Mouse (Mus musculus): ENCODE measurements around the gene Eef1akmt3. TPM values are rescaled to one million over a fixed set of nuclear protein-coding genes. Genes with fewer than 3 reads are reported as not detected.

Eef1akmt3 gene
- total RNA-seq (2012; rRNA removed), result 0.11 and 0.49 TPM in 2 replicates

DNA sequence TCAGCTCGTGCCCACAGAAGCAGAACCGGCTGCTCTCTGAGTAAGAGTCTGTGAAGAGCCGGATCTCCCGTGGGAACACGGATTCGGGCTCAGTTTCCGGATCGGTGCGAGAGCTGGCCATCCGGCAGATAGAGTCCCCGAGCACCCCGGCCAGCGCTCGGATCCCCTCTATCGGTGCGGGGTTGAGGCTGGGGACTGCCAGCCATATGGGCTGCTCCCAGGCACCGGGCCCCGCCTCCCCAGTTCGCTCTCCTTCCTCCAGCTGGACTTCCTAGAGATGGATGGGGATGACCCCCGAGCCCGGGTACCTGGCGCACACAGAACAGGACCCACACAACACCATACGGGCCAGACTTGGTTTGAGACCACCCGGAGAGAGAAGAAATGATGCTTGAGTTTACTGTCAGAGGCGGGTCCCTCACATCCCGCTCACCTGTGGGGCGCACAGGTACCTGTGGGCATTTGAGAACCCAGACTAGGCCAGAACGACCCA is at the start of gene Eef1akmt3, which contains the start of gene Mettl1:
TSS of gene Eef1akmt3 (minus strand) at position 240 of the 493 bp plus-strand sequence.
TSS of gene Mettl1 (plus strand) at position 141 of the 493 bp plus-strand sequence.
- TF ChIP-seq CHD2 (IDR thresholded peaks at IDR 0.05; ENCODE audit: low read depth, low read length) (no peak), ZC3H11A (IDR thresholded peaks at IDR 0.05; ENCODE audit: borderline replicate concordance, low read depth, low read length) (no peak)
- Histone ChIP-seq H3K9ac (ENCODE audit: insufficient read depth, low read depth, low read length, poor library complexity, severe bottlenecking) (peak within 1 kb of the TSS; percentile 95), H3K4me3 (ENCODE audit: insufficient read depth in 1 of 2, low read depth in 1 of 2, low read length in 2 of 2, poor library complexity in 1 of 2, severe bottlenecking in 1 of 2) (peak within 1 kb of the TSS; percentile 87 to 96), H3K27ac (ENCODE audit: insufficient read depth, low read depth, low read length, poor library complexity, severe bottlenecking) (peak within 1 kb of the TSS; percentile 84), H3K36me3 (ENCODE audit: control insufficient read depth, insufficient read depth, low read length, poor library complexity, severe bottlenecking) (peaks cover 19% of the 10 kb centered on the region), H3K9me3 (ENCODE audit: control insufficient read depth, insufficient read depth, low read depth, low read length) (no peaks in the 10 kb centered on the region), H3K4me1 (ENCODE audit: control insufficient read depth in 2 of 2, insufficient read depth in 2 of 2, low read length in 2 of 2, poor library complexity in 1 of 2) (peaks cover 3 to 18% of the 10 kb centered on the region in 2 experiments)
- in situ Hi-C loops (cut with MboI; ENCODE audit: low sequenced_read_pairs in 2 of 2, unreplicated experiment in 2 of 2), result no loop called here
- DNase-seq (ENCODE audit: low read depth, low spot score), result no peak

GRCm38 (mm10) chr10:127090560-127091411 is 49.5 kb upstream of the Eef1akmt3 start:
- Histone ChIP-seq H3K9me3 (ENCODE audit: control insufficient read depth, insufficient read depth, low read depth, low read length) (no peaks in the 10 kb centered on the region), H3K9ac (ENCODE audit: insufficient read depth, low read depth, low read length, poor library complexity, severe bottlenecking) (no peak overlapping the region), H3K36me3 (ENCODE audit: control insufficient read depth, insufficient read depth, low read length, poor library complexity, severe bottlenecking) (no peaks in the 10 kb centered on the region), H3K4me1 (ENCODE audit: control insufficient read depth in 2 of 2, insufficient read depth in 2 of 2, low read length in 2 of 2, poor library complexity in 1 of 2) (peaks cover 0 to 13% of the 10 kb centered on the region in 2 experiments; a peak in 2 of 4 replicates), H3K4me3 (ENCODE audit: insufficient read depth in 1 of 2, low read depth in 1 of 2, low read length in 2 of 2, poor library complexity in 1 of 2, severe bottlenecking in 1 of 2) (peak overlapping the region; percentile 32 to 55; a peak in 2 of 4 replicates), H3K27ac (ENCODE audit: insufficient read depth, low read depth, low read length, poor library complexity, severe bottlenecking) (no peak overlapping the region)
- in situ Hi-C loops (cut with MboI; ENCODE audit: low sequenced_read_pairs in 2 of 2, unreplicated experiment in 2 of 2), result no loop called here
- no peak for DNase-seq (ENCODE audit: low read depth, low spot score)
- TF ChIP-seq MAFK (IDR thresholded peaks at IDR 0.05; ENCODE audit: insufficient read depth, low read depth, low read length) (no peak), ZC3H11A (IDR thresholded peaks at IDR 0.05; ENCODE audit: borderline replicate concordance, low read depth, low read length) (no peak), ZNF384 (IDR thresholded peaks at IDR 0.05; ENCODE audit: low read depth, low read length) (no peak), HCFC1 (IDR thresholded peaks at IDR 0.05; ENCODE audit: borderline replicate concordance, insufficient read depth, low read length) (no peak), CHD2 (IDR thresholded peaks at IDR 0.05; ENCODE audit: low read depth, low read length) (no peak)

DNA sequence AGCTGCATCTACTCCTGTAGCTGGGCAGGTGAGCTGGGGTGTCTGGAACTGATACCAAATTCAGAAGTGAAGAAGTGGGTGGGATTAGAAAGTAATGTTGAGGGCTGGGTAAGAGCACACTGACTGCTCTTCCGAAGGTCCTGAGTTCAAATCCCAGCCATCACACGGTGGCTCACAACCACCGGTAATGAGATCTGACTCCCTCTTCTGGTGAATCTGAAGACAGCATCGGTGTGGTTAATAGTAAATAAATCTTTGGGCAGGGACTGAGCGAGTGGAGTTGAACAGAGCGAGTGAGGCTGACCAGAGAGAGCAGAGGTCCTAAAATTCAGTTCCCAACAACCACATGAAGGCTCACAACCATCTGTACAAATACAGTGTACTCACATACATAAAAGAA is 44.3 kb upstream of the Eef1akmt3 start:
- in situ Hi-C loops (cut with MboI; ENCODE audit: low sequenced_read_pairs in 2 of 2, unreplicated experiment in 2 of 2), result no loop called here
- Histone ChIP-seq H3K4me1 (ENCODE audit: control insufficient read depth in 2 of 2, insufficient read depth in 2 of 2, low read length in 2 of 2, poor library complexity in 1 of 2) (peaks cover 0 to 7% of the 10 kb centered on the region in 2 experiments; a peak in 1 of 4 replicates), H3K4me3 (ENCODE audit: insufficient read depth in 1 of 2, low read depth in 1 of 2, low read length in 2 of 2, poor library complexity in 1 of 2, severe bottlenecking in 1 of 2) (no peak overlapping the region), H3K27ac (ENCODE audit: insufficient read depth, low read depth, low read length, poor library complexity, severe bottlenecking) (no peak overlapping the region), H3K36me3 (ENCODE audit: control insufficient read depth, insufficient read depth, low read length, poor library complexity, severe bottlenecking) (no peaks in the 10 kb centered on the region), H3K9me3 (ENCODE audit: control insufficient read depth, insufficient read depth, low read depth, low read length) (no peaks in the 10 kb centered on the region), H3K9ac (ENCODE audit: insufficient read depth, low read depth, low read length, poor library complexity, severe bottlenecking) (no peak overlapping the region)
- TF ChIP-seq MAFK (IDR thresholded peaks at IDR 0.05; ENCODE audit: insufficient read depth, low read depth, low read length), result no peak
- no peak for TF ChIP-seq CHD2 (IDR thresholded peaks at IDR 0.05; ENCODE audit: low read depth, low read length)
- no peak for TF ChIP-seq ZNF384 (IDR thresholded peaks at IDR 0.05; ENCODE audit: low read depth, low read length)
- no peak for TF ChIP-seq ZC3H11A (IDR thresholded peaks at IDR 0.05; ENCODE audit: borderline replicate concordance, low read depth, low read length)
- TF ChIP-seq HCFC1 (IDR thresholded peaks at IDR 0.05; ENCODE audit: borderline replicate concordance, insufficient read depth, low read length), result no peak
- DNase-seq (ENCODE audit: low read depth, low spot score), result no peak

DNA sequence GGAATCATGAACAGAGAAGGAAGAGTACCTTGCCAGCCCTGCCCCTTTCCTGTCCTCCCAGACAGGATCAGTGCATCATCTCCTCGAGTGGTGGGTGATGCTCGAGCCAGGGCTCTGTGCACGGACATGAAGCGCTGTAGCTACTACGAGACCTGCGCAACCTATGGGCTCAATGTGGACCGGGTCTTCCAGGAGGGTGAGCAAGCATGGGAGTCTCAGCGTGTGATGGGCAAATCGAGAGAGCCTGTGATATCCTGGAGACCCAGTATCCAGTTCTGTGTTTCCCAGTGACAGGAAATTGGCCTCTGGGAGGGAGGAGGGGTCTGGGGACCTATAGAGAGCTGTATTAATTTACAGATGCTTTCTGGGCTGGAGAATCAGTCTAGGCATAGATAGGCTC is 43.7 kb upstream of the Eef1akmt3 start:
- in situ Hi-C loops (cut with MboI; ENCODE audit: low sequenced_read_pairs in 2 of 2, unreplicated experiment in 2 of 2), result no loop called here

More for the DNA sequence above, 43.7 kb upstream of the Eef1akmt3 start:
- DNase-seq (ENCODE audit: low read depth, low spot score), result no peak
- no peaks in the 10 kb centered on the region for H3K36me3 ChIP-seq (ENCODE audit: control insufficient read depth, insufficient read depth, low read length, poor library complexity, severe bottlenecking)
- H3K4me3 ChIP-seq (ENCODE audit: insufficient read depth in 1 of 2, low read depth in 1 of 2, low read length in 2 of 2, poor library complexity in 1 of 2, severe bottlenecking in 1 of 2), result no peak overlapping the region
- no peaks in the 10 kb centered on the region for H3K9me3 ChIP-seq (ENCODE audit: control insufficient read depth, insufficient read depth, low read depth, low read length)
- H3K4me1 ChIP-seq (ENCODE audit: control insufficient read depth in 2 of 2, insufficient read depth in 2 of 2, low read length in 2 of 2, poor library complexity in 1 of 2), result peaks cover 0 to 9% of the 10 kb centered on the region in 2 experiments; a peak in 1 of 4 replicates
- TF ChIP-seq ZC3H11A (IDR thresholded peaks at IDR 0.05; ENCODE audit: borderline replicate concordance, low read depth, low read length) (no peak), MAFK (IDR thresholded peaks at IDR 0.05; ENCODE audit: insufficient read depth, low read depth, low read length) (no peak), HCFC1 (IDR thresholded peaks at IDR 0.05; ENCODE audit: borderline replicate concordance, insufficient read depth, low read length) (no peak), ZNF384 (IDR thresholded peaks at IDR 0.05; ENCODE audit: low read depth, low read length) (no peak)
- no peak overlapping the region for H3K27ac ChIP-seq (ENCODE audit: insufficient read depth, low read depth, low read length, poor library complexity, severe bottlenecking)
- H3K9ac ChIP-seq (ENCODE audit: insufficient read depth, low read depth, low read length, poor library complexity, severe bottlenecking), result no peak overlapping the region

Measured in ES-E14 (cell line).